Comparison of ENCODE assay signal across 9 mouse cellular contexts in genomic region chr15:12667760-12668520, GRCm38 (mm10).
DNase-seq lines count a peak whose midpoint lies in the region; ATAC-seq and TF ChIP-seq lines count a peak whose summit lies in the region.
"Had no signal": no experiment of that assay in that cellular context is flagged by ENCODE, and none has a peak within 500 bp of the region (broad histone marks: within the 10 kb centered on the region; RNA-seq: fewer than 3 reads in every experiment).

No protein-coding gene starts in this region.

- H3K27me3 ChIP-seq in testis, adult 2 months (ENCODE audit: control insufficient read depth, insufficient read depth, low read length): no peaks in the 10 kb centered on the region
- no peaks in the 10 kb centered on the region for H3K27me3 ChIP-seq in liver, postnatal 0 days (ENCODE audit: insufficient read depth, low read length)

- DNase-seq in embryo, embryonic 10.5 days (ENCODE audit: low spot score): peak; percentile 37
- DNase-seq in embryo, embryonic 10 days (ENCODE audit: low spot score): no peak
- no peak for DNase-seq in testis, postnatal 14 days (ENCODE audit: low spot score)
- DNase-seq in liver, postnatal 0 days: no peak
- peak; percentile 6 for DNase-seq in thymus, postnatal 25 days
- no peak for DNase-seq in cerebellum, postnatal 4 days (ENCODE audit: low spot score in 2 of 2)
- DNase-seq in layer of hippocampus, adult 18-20 months (ENCODE audit: low spot score in 2 of 2): no peak

- no peak for TF ChIP-seq POLR2A in testis, adult 2 months (IDR thresholded peaks at IDR 0.05; ENCODE audit: control insufficient read depth, low read depth, low read length)

- WGBS in liver, postnatal 0 days (ENCODE audit: insufficient replicate concordance): 43% methylated on average over 21 of the region's 21 CpGs

- TF ChIP-seq EP300 in liver, postnatal 0 days (IDR thresholded peaks at IDR 0.05; ENCODE audit: low read depth): no peak

- no peak overlapping the region for H3K9ac ChIP-seq in liver, postnatal 0 days (replicated peaks)

- H3K27ac ChIP-seq in testis, adult 2 months (ENCODE audit: control insufficient read depth, insufficient read depth, low read depth, low read length): no peak overlapping the region
- no peak overlapping the region for H3K27ac ChIP-seq in liver, postnatal 0 days (ENCODE audit: low read depth)
- H3K27ac ChIP-seq: macrophage had no signal

- peaks cover 9% of the 10 kb centered on the region for H3K4me1 ChIP-seq in testis, adult 2 months (ENCODE audit: control insufficient read depth, insufficient read depth, low read length)
- H3K4me1 ChIP-seq in liver, postnatal 0 days (ENCODE audit: insufficient read depth): no peaks in the 10 kb centered on the region

- peak overlapping the region; percentile 56 for H3K4me2 ChIP-seq in liver, postnatal 0 days (ENCODE audit: low read depth, low read length)

- ATAC-seq in liver, postnatal 0 days: no peak

- H3K9me3 ChIP-seq in liver, postnatal 0 days (ENCODE audit: low read length): no peaks in the 10 kb centered on the region

- peak overlapping the region; percentile 16 for H3K4me3 ChIP-seq in testis, adult 2 months (ENCODE audit: control insufficient read depth, low read depth, low read length)
- peak overlapping the region; percentile 33; the same call in 1 of the 2 replicates for H3K4me3 ChIP-seq in liver, postnatal 0 days (ENCODE audit: low read depth, low read length)

- no peaks in the 10 kb centered on the region for H3K36me3 ChIP-seq in testis, adult 2 months (ENCODE audit: control insufficient read depth, insufficient read depth, low read length)
- no peaks in the 10 kb centered on the region for H3K36me3 ChIP-seq in liver, postnatal 0 days (replicated peaks; ENCODE audit: insufficient read depth, low read length)

- TF ChIP-seq CTCF in testis, adult 2 months (IDR thresholded peaks at IDR 0.05; ENCODE audit: control insufficient read depth, insufficient read depth, insufficient replicate concordance, low read depth, low read length): no peak
- no peak for TF ChIP-seq CTCF in liver, postnatal 0 days (IDR thresholded peaks at IDR 0.05; ENCODE audit: low read depth)

Comparison
In these comparisons a context has a peak if more than half of its experiments do, and no peak if none do; other contexts are left out.
1. DNase-seq: peak in embryo, embryonic 10.5 days (single experiment) and thymus, postnatal 25 days (single experiment); none in embryo, embryonic 10 days (single experiment), testis, postnatal 14 days (single experiment), liver, postnatal 0 days (single experiment), cerebellum, postnatal 4 days (0 of 2) and layer of hippocampus, adult 18-20 months (0 of 2).